Mouse (Mus musculus) spleen, postnatal 10 days (tissue): ENCODE results near the gene Fmo3.

Experiments
- DNase-seq, 2 experiments: peaks; one replicate each; pipeline ENCODE4 v3.0.0; 2021 to 2022; ENCODE audit warnings: low spot score in 2 of 2

Gene Fmo3

GRCm38 (mm10) chr1:162931310-162931875, 52.9 kb downstream of the Fmo3 start:
- no peak for DNase-seq

GRCm38 (mm10) chr1:162930631-162931030, 53.7 kb downstream of the Fmo3 start:
- no peak for DNase-seq

GRCm38 (mm10) chr1:162929146-162929545, 55.2 kb downstream of the Fmo3 start:
- no peak for DNase-seq

GRCm38 (mm10) chr1:162925121-162925520, 59.2 kb downstream of the Fmo3 start:
- DNase-seq: no peak

- DNase-seq: no peak
Measured at GRCm38 (mm10) chr1:162916661-162917060, 67.7 kb downstream of the Fmo3 start.

GRCm38 (mm10) chr1:162914932-162915556, 69.3 kb downstream of the Fmo3 start:
- no peak for DNase-seq

GRCm38 (mm10) chr1:162912085-162912484, 72.2 kb downstream of the Fmo3 start:
- no peak for DNase-seq
